Mouse (Mus musculus): ENCODE results near the gene Plekha4. TPM values are rescaled to one million over a fixed set of nuclear protein-coding genes. Genes with fewer than 3 reads are reported as not detected.

The Plekha4 gene
- total and polyA plus RNA-seq, 3 experiments: 2.9 to 6.7 (median 3.2) TPM

GRCm38 (mm10) chr7:45558907-45559306, 32.8 kb downstream of the Plekha4 start:
- Histone ChIP-seq H3K4me1 (ENCODE audit: control insufficient read depth, insufficient read depth, low read length) (no peaks in the 10 kb centered on the region), H3K27ac (no peak overlapping the region)

GRCm38 (mm10) chr7:45560241-45560640, 34.1 kb downstream of the Plekha4 start:
- WGBS: 61% methylated on average over 7 of the region's 7 CpGs
- H3K27me3 ChIP-seq (ENCODE audit: control insufficient read depth, insufficient read depth, low read length): no peaks in the 10 kb centered on the region
- no peak overlapping the region for H3K4me3 ChIP-seq
- no peak overlapping the region for H3K27ac ChIP-seq
- no peak for TF ChIP-seq CTCF (IDR thresholded peaks at IDR 0.05)
- no peak for TF ChIP-seq EP300 (IDR thresholded peaks at IDR 0.05; ENCODE audit: insufficient read depth, low read depth, low read length)
- TF ChIP-seq POLR2A (IDR thresholded peaks at IDR 0.05; ENCODE audit: insufficient read depth, low read depth, low read length): no peak
- H3K79me2 ChIP-seq (replicated peaks; ENCODE audit: control insufficient read depth, insufficient read depth, low read length): no peaks in the 10 kb centered on the region
- DNase-seq: no peak
- H3K9ac ChIP-seq (ENCODE audit: low read depth, low read length): no peak overlapping the region
- no peaks in the 10 kb centered on the region for H3K4me1 ChIP-seq (ENCODE audit: control insufficient read depth, insufficient read depth, low read length)
- intact Hi-C loops (cut with DNase I): loop anchor here (2.0 kb wide), 2 partner anchors 83 to 109 kb away; no protein-coding TSS in a partner anchor
- H3K36me3 ChIP-seq (ENCODE audit: control insufficient read depth, insufficient read depth, low read length): no peaks in the 10 kb centered on the region

More at GRCm38 (mm10) chr7:45558907-45559306, 32.8 kb downstream of the Plekha4 start:
- TF ChIP-seq EP300 (IDR thresholded peaks at IDR 0.05; ENCODE audit: insufficient read depth, low read depth, low read length) (no peak), POLR2A (IDR thresholded peaks at IDR 0.05; ENCODE audit: insufficient read depth, low read depth, low read length) (no peak)
- Histone ChIP-seq H3K9ac (ENCODE audit: low read depth, low read length) (no peak overlapping the region), H3K36me3 (ENCODE audit: control insufficient read depth, insufficient read depth, low read length) (no peaks in the 10 kb centered on the region), H3K4me3 (no peak overlapping the region), H3K79me2 (replicated peaks; ENCODE audit: control insufficient read depth, insufficient read depth, low read length) (no peaks in the 10 kb centered on the region), H3K27me3 (ENCODE audit: control insufficient read depth, insufficient read depth, low read length) (no peaks in the 10 kb centered on the region)
- intact Hi-C loops (cut with DNase I): loop anchor here (10.0 kb wide), 1 partner anchor 126 kb away; the partner anchor contains the start of gene Ntn5
- WGBS: 43% methylated on average over 5 of the region's 6 CpGs
- no peak for DNase-seq

- H3K4me3 ChIP-seq: no peak overlapping the region
- H3K79me2 ChIP-seq (replicated peaks; ENCODE audit: control insufficient read depth, insufficient read depth, low read length): no peaks in the 10 kb centered on the region
- 21% methylated on average over 17 of the region's 17 CpGs for WGBS
- intact Hi-C loops (cut with DNase I): loop anchor here (2.0 kb wide), 2 partner anchors 84 to 110 kb away; no protein-coding TSS in a partner anchor
- no peaks in the 10 kb centered on the region for H3K36me3 ChIP-seq (ENCODE audit: control insufficient read depth, insufficient read depth, low read length)
- no peak overlapping the region for H3K9ac ChIP-seq (ENCODE audit: low read depth, low read length)
- no peak overlapping the region for H3K27ac ChIP-seq
- peak; percentile 74 to 85 for DNase-seq
- H3K27me3 ChIP-seq (ENCODE audit: control insufficient read depth, insufficient read depth, low read length): no peaks in the 10 kb centered on the region
- no peak for TF ChIP-seq POLR2A (IDR thresholded peaks at IDR 0.05; ENCODE audit: insufficient read depth, low read depth, low read length)
- peak; percentile 77; the same call in 1 of the 2 replicates for TF ChIP-seq EP300 (IDR thresholded peaks at IDR 0.05; ENCODE audit: insufficient read depth, low read depth, low read length)
- TF ChIP-seq CTCF (IDR thresholded peaks at IDR 0.05): peak; percentile 97
- no peaks in the 10 kb centered on the region for H3K4me1 ChIP-seq (ENCODE audit: control insufficient read depth, insufficient read depth, low read length)
Measured at GRCm38 (mm10) chr7:45560843-45561623, 34.9 kb downstream of the Plekha4 start.

- no peak for TF ChIP-seq CTCF (IDR thresholded peaks at IDR 0.05)
- no peak for TF ChIP-seq EP300 (IDR thresholded peaks at IDR 0.05; ENCODE audit: insufficient read depth, low read depth, low read length)
- TF ChIP-seq POLR2A (IDR thresholded peaks at IDR 0.05; ENCODE audit: insufficient read depth, low read depth, low read length): no peak
- H3K36me3 ChIP-seq (ENCODE audit: control insufficient read depth, insufficient read depth, low read length): no peaks in the 10 kb centered on the region
- 41% methylated on average over 12 of the region's 12 CpGs for WGBS
- no peaks in the 10 kb centered on the region for H3K79me2 ChIP-seq (replicated peaks; ENCODE audit: control insufficient read depth, insufficient read depth, low read length)
- no peaks in the 10 kb centered on the region for H3K4me1 ChIP-seq (ENCODE audit: control insufficient read depth, insufficient read depth, low read length)
- H3K4me3 ChIP-seq: no peak overlapping the region
- H3K27ac ChIP-seq: no peak overlapping the region
- intact Hi-C loops (cut with DNase I): loop anchor here (2.0 kb wide), 2 partner anchors 85 to 111 kb away; no protein-coding TSS in a partner anchor
- H3K27me3 ChIP-seq (ENCODE audit: control insufficient read depth, insufficient read depth, low read length): no peaks in the 10 kb centered on the region
- no peak overlapping the region for H3K9ac ChIP-seq (ENCODE audit: low read depth, low read length)
- no peak for DNase-seq
Measured at GRCm38 (mm10) chr7:45561624-45562520, 35.7 kb downstream of the Plekha4 start.

- no peak overlapping the region for H3K4me3 ChIP-seq
- no peak overlapping the region for H3K9ac ChIP-seq (ENCODE audit: low read depth, low read length)
- H3K27me3 ChIP-seq (ENCODE audit: control insufficient read depth, insufficient read depth, low read length): no peaks in the 10 kb centered on the region
- H3K79me2 ChIP-seq (replicated peaks; ENCODE audit: control insufficient read depth, insufficient read depth, low read length): no peaks in the 10 kb centered on the region
- WGBS: 79% methylated on average over 2 of the region's 2 CpGs
- no peaks in the 10 kb centered on the region for H3K36me3 ChIP-seq (ENCODE audit: control insufficient read depth, insufficient read depth, low read length)
- DNase-seq: no peak
- no peak overlapping the region for H3K27ac ChIP-seq
- intact Hi-C loops (cut with DNase I): no loop called here
- peaks cover 2% of the 10 kb centered on the region for H3K4me1 ChIP-seq (ENCODE audit: control insufficient read depth, insufficient read depth, low read length)
- TF ChIP-seq POLR2A (IDR thresholded peaks at IDR 0.05; ENCODE audit: insufficient read depth, low read depth, low read length) (no peak), EP300 (IDR thresholded peaks at IDR 0.05; ENCODE audit: insufficient read depth, low read depth, low read length) (no peak), CTCF (IDR thresholded peaks at IDR 0.05) (no peak)
Measured at GRCm38 (mm10) chr7:45564811-45565210, 38.7 kb downstream of the Plekha4 start.

Data from heart, adult 2 months (tissue).